Mouse (Mus musculus) bone marrow macrophage, adult 2 months (primary cell): ENCODE results near the gene B230217C12Rik.

ENCODE experiments used
- CTCF ChIP-seq: IDR thresholded peaks from 2 replicates; pipeline ENCODE4 v1.5.1; 2012; ENCODE audit warnings: low read depth, mild to moderate bottlenecking, low read length, moderate library complexity
- POLR2A ChIP-seq: IDR thresholded peaks from 2 replicates; pipeline ENCODE4 v1.6.1; 2012; ENCODE audit warnings: mild to moderate bottlenecking, low read depth, low read length, borderline replicate concordance

DNA sequence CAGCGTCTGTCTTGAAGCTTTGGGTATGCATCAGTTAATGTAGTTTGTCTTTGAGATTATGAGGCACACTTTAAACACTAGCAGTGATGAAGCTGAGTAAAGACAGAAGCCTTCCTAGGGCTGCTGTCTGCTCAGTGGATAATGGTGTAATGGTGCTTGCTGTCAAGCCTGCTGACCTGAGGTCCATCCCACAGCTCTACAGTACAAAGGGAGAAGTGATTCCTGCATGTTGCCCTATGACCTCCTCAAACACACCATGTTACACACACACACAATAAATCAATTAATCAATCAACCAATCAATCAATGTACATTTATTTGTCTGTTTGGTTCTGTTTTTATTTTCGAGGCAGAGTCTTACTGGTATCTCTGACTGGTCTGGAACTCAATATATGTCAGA lies 21.6 kb downstream of the B230217C12Rik start:
- TF ChIP-seq POLR2A (no peak), CTCF (no peak)
